Mouse (Mus musculus): ENCODE results near the gene Elf2.

- TF ChIP-seq CTCF (IDR thresholded peaks at IDR 0.05; ENCODE audit: borderline replicate concordance, control insufficient read depth, extremely low read depth, insufficient read depth, low read length, poor library complexity) (no peak), POLR2A (IDR thresholded peaks at IDR 0.05; ENCODE audit: control insufficient read depth, extremely low read depth, insufficient read depth, low read length, poor library complexity) (no peak)
Measured at GRCm38 (mm10) chr3:51316876-51317275, 23.6 kb downstream of the Elf2 start.

Measured in thymus, adult 2 months (tissue).